Mouse (Mus musculus) embryonic facial prominence, embryonic 14.5 days (tissue): ENCODE data around the gene Dcaf17. TPM values are rescaled to one million over a fixed set of nuclear protein-coding genes. Genes with fewer than 3 reads are reported as not detected.

Source experiments
- ATAC-seq: fragments of 200-750 bp; cut with Nextera tagmentation; 2 replicates; pipeline ENCODE4 v1.8.0; 2017; ENCODE audit warnings: low read depth, moderate number of reproducible peaks, moderate TSS enrichment
- DNase-seq: peaks from one replicate; pipeline ENCODE4 v3.0.0-alpha.2; 2015; ENCODE audit warnings: low spot score
- H3K27ac ChIP-seq: fragments of 300-500 bp; sonication (generic); replicated peaks from 2 replicates; pipeline ENCODE4 v1.5.1; 2014; ENCODE audit warnings: low read depth, mild to moderate bottlenecking, low read length, moderate library complexity
- H3K27me3 ChIP-seq: fragments of 300-500 bp; sonication (generic); replicated peaks from 2 replicates; pipeline ENCODE4 v1.6.1; 2014; ENCODE audit warnings: low read length; ENCODE audit not compliant: control insufficient read depth, insufficient read depth
- H3K36me3 ChIP-seq: fragments of 300-500 bp; sonication (generic); 2 replicates; pipeline ENCODE4 v1.6.1; 2014; ENCODE audit warnings: low read length, mixed read lengths; ENCODE audit not compliant: control insufficient read depth, insufficient read depth
- H3K4me1 ChIP-seq: fragments of 300-500 bp; sonication (generic); 2 replicates; pipeline ENCODE4 v1.6.1; 2014; ENCODE audit warnings: antibody characterized with exemption, low read length; ENCODE audit not compliant: control insufficient read depth, insufficient read depth
- H3K4me2 ChIP-seq: fragments of 300-500 bp; sonication (generic); 2 replicates; pipeline ENCODE4 v1.6.1; 2014; ENCODE audit warnings: low read depth, mild to moderate bottlenecking, low read length, moderate library complexity, mixed read lengths
- H3K4me3 ChIP-seq: fragments of 300-500 bp; sonication (generic); 2 replicates; pipeline ENCODE4 v1.5.1; 2014; ENCODE audit warnings: low read depth, mild to moderate bottlenecking, low read length
- H3K9ac ChIP-seq: fragments of 300-500 bp; sonication (generic); 2 replicates; pipeline ENCODE4 v1.6.1; 2014; ENCODE audit warnings: low read depth, mild to moderate bottlenecking, low read length, moderate library complexity, mixed read lengths
- H3K9me3 ChIP-seq: fragments of 300-500 bp; sonication (generic); 2 replicates; pipeline ENCODE4 v1.6.1; 2016; ENCODE audit warnings: low read length; ENCODE audit not compliant: control insufficient read depth
- WGBS: fragments of 180-500 bp; shearing (Covaris S2); extraction: QIAGEN DNeasy Blood & Tissue Kit; methylation state at CpG from one replicate; pipeline ENCODE4 v1.1.7; 2014; 5-methylcytosine and 5-hydroxymethylcytosine counted together
- polyA plus RNA-seq: library from polyadenylated mRNA; unstranded; fragments of >200 nt; fragmentation: Nextera tagmentation; extraction: Ambion mirVana; gene quantifications from 2 replicates; pipeline ENCODE4 v1.2.1, GENCODE M21; 2014

The Dcaf17 gene
- polyA plus RNA-seq, 1 experiment from 2014 or later: 22.0 TPM

- Histone ChIP-seq H3K9me3 (no peaks in the 10 kb centered on the region), H3K27me3 (no peaks in the 10 kb centered on the region), H3K4me3 (no peak overlapping the region), H3K4me1 (no peaks in the 10 kb centered on the region), H3K36me3 (peaks cover 11% of the 10 kb centered on the region; the same call in 1 of the 2 replicates), H3K27ac (no peak overlapping the region), H3K9ac (no peak overlapping the region), H3K4me2 (no peak overlapping the region)
- DNase-seq (no peak), ATAC-seq (no peak)
- WGBS: 84% methylated on average over 3 of the region's 3 CpGs
These were observed 18.2 kb downstream of the Dcaf17 start for GRCm38 (mm10) chr2:71073330-71073729.

GRCm38 (mm10) chr2:71073828-71074227, 18.7 kb downstream of the Dcaf17 start:
- WGBS: 87% methylated on average over 3 of the region's 3 CpGs
- DNase-seq: no peak
- Histone ChIP-seq H3K27ac (no peak overlapping the region), H3K4me2 (no peak overlapping the region), H3K4me1 (no peaks in the 10 kb centered on the region), H3K9me3 (no peaks in the 10 kb centered on the region), H3K36me3 (peaks cover 11% of the 10 kb centered on the region; the same call in 1 of the 2 replicates), H3K27me3 (no peaks in the 10 kb centered on the region), H3K4me3 (no peak overlapping the region), H3K9ac (no peak overlapping the region)
- no peak for ATAC-seq

GRCm38 (mm10) chr2:71082416-71082815, 27.3 kb downstream of the Dcaf17 start:
- Histone ChIP-seq H3K4me1 (no peaks in the 10 kb centered on the region), H3K9me3 (no peaks in the 10 kb centered on the region), H3K36me3 (peaks cover 23% of the 10 kb centered on the region), H3K9ac (no peak overlapping the region), H3K27ac (no peak overlapping the region), H3K4me2 (no peak overlapping the region), H3K4me3 (no peak overlapping the region), H3K27me3 (no peaks in the 10 kb centered on the region)
- DNase-seq (peak; percentile 73), ATAC-seq (no peak)
- 53% methylated on average over 7 of the region's 7 CpGs for WGBS

DNA sequence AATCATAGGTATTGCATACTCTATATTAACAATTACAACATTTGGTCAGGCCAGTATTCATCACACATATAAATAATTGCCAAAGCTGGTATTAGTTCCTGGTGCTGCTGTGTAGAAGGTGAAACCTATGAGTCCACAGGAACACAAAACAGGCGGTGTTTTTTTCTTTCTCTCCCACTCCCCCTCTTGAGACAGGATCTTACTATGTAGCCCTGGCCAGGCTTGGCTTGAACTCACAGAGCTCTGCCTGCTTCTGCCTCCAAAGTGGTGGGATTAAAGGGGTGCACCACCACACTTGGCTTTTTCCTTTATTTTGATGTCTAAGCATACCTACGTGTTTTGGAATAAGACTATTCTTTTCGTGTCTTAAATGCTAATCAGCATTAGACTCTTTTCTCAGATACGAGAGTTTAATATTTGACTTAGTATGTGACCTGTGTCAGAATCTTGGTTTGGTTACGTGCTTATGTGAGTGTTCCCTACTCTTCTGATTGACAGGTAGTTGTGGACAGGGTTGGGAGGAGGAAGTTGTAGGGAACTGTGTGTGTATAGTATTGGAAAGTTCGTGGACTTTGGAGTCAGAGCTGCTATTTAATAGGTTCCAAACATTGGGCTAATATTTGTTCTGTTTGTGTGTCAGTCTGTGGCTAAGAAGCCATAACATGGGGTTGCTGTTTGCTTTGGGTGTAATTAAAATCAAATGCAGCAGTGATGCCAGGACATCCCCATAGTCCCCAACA, 28.5 kb downstream of the Dcaf17 start:
- DNase-seq (no peak), ATAC-seq (no peak)
- WGBS: 89% methylated on average over 6 of the region's 6 CpGs
- Histone ChIP-seq H3K27ac (no peak overlapping the region), H3K9ac (no peak overlapping the region), H3K36me3 (peaks cover 32% of the 10 kb centered on the region), H3K4me3 (no peak overlapping the region), H3K9me3 (no peaks in the 10 kb centered on the region), H3K4me1 (no peaks in the 10 kb centered on the region), H3K4me2 (no peak overlapping the region), H3K27me3 (no peaks in the 10 kb centered on the region)

- 46% methylated on average over 3 of the region's 3 CpGs for WGBS
- DNase-seq: no peak
- H3K36me3 ChIP-seq: peaks cover 44% of the 10 kb centered on the region
These were observed 34.6 kb downstream of the Dcaf17 start for GRCm38 (mm10) chr2:71089766-71090165.

DNA sequence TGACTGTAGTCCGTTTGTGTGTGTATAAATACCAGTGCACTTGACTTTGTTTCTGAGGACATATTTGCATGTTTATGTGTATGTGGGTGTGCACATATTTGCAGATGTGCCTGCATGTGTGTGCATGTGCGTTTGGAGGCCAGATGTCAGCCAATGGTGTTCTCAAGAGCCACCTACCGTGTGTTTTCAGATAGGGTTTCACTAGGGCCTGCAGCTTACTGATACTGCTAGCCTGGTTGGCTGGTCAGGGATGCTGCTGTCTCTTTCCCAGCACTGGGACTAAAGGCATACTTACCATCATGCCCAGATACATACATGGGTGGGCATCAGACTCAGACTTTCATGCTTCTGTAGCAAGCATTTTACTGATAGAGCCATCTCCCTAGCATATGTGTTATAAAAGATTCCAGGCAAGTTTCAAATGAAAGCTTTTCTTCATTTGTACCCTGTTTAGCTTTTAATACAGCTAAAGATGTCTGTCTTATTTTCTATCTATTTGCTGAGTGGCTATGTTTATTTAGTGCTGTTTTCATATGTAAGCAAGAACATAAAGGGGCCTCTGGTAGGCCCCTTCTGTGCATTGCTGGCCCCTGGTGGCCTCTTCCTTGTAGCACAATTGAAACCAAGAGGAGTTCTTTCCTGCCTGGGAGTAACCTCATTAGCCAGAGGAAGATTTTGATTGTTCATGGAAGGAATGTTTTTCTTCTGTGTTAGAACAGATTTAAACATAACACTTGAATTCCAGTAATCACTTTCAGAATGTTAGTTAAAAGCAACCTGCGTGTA, 35.7 kb downstream of the Dcaf17 start:
- WGBS: 67% methylated on average over 4 of the region's 4 CpGs
- DNase-seq: no peak
- Histone ChIP-seq H3K4me1 (no peaks in the 10 kb centered on the region), H3K27ac (no peak overlapping the region), H3K4me3 (no peak overlapping the region), H3K4me2 (no peak overlapping the region), H3K9ac (no peak overlapping the region; the same call in 1 of the 2 replicates), H3K9me3 (no peaks in the 10 kb centered on the region), H3K36me3 (peaks cover 44% of the 10 kb centered on the region), H3K27me3 (no peaks in the 10 kb centered on the region)
- ATAC-seq: no peak

More at GRCm38 (mm10) chr2:71089766-71090165, 34.6 kb downstream of the Dcaf17 start:
- H3K9ac ChIP-seq: no peak overlapping the region
- ATAC-seq: no peak
- no peak overlapping the region for H3K27ac ChIP-seq
- H3K27me3 ChIP-seq: no peaks in the 10 kb centered on the region
- H3K4me1 ChIP-seq: no peaks in the 10 kb centered on the region
- no peaks in the 10 kb centered on the region for H3K9me3 ChIP-seq
- H3K4me2 ChIP-seq: no peak overlapping the region
- no peak overlapping the region for H3K4me3 ChIP-seq

- ATAC-seq: no peak
- Histone ChIP-seq H3K4me1 (no peaks in the 10 kb centered on the region), H3K9me3 (no peaks in the 10 kb centered on the region), H3K4me3 (no peak overlapping the region), H3K27ac (no peak overlapping the region), H3K4me2 (no peak overlapping the region), H3K9ac (no peak overlapping the region), H3K27me3 (no peaks in the 10 kb centered on the region), H3K36me3 (peaks cover 24% of the 10 kb centered on the region)
- 82% methylated on average over 7 of the region's 7 CpGs for WGBS
- no peak for DNase-seq
These were observed 41.0 kb downstream of the Dcaf17 start for GRCm38 (mm10) chr2:71096170-71096569.

GRCm38 (mm10) chr2:71102621-71103291, 47.6 kb downstream of the Dcaf17 start:
- H3K4me2 ChIP-seq: no peak overlapping the region
- no peaks in the 10 kb centered on the region for H3K9me3 ChIP-seq
- ATAC-seq (0 out of 2 replicates have a peak, but pooled peaks have one; percentile 60), DNase-seq (peak; percentile 49)
- H3K27me3 ChIP-seq: no peaks in the 10 kb centered on the region
- 56% methylated on average over 10 of the region's 10 CpGs for WGBS
- H3K4me1 ChIP-seq: no peaks in the 10 kb centered on the region
- no peak overlapping the region for H3K27ac ChIP-seq
- H3K36me3 ChIP-seq: peaks cover 6% of the 10 kb centered on the region; the same call in 1 of the 2 replicates
- no peak overlapping the region for H3K4me3 ChIP-seq
- H3K9ac ChIP-seq: no peak overlapping the region
